Mouse (Mus musculus) heart, embryonic 13.5 days (tissue): Measurements from ENCODE around the gene Rtp1. TPM values are rescaled to one million over a fixed set of nuclear protein-coding genes. Genes with fewer than 3 reads are reported as not detected.

Source experiments
- ATAC-seq: fragments of 200-750 bp; cut with Nextera tagmentation; 2 replicates; pipeline ENCODE4 v1.8.0; 2017; ENCODE audit warnings: moderate TSS enrichment; ENCODE audit not compliant: insufficient number of reproducible peaks, low FRiP score, low TSS enrichment; ENCODE audit errors: extremely low read depth
- H3K27ac ChIP-seq: fragments of 300-500 bp; sonication (generic); replicated peaks from 2 replicates; pipeline ENCODE4 v1.5.1; 2015; ENCODE audit warnings: moderate library complexity, mild to moderate bottlenecking, inconsistent platforms
- H3K27me3 ChIP-seq: fragments of 300-500 bp; sonication (generic); replicated peaks from 2 replicates; pipeline ENCODE4 v1.6.1; 2015; ENCODE audit warnings: mild to moderate bottlenecking, inconsistent platforms
- H3K36me3 ChIP-seq: fragments of 300-500 bp; sonication (generic); 2 replicates; pipeline ENCODE4 v1.6.1; 2015; ENCODE audit warnings: mild to moderate bottlenecking, inconsistent platforms
- H3K4me1 ChIP-seq: fragments of 300-500 bp; sonication (generic); 2 replicates; pipeline ENCODE4 v1.6.1; 2015; ENCODE audit warnings: inconsistent platforms
- H3K4me2 ChIP-seq: fragments of 300-500 bp; sonication (generic); 2 replicates; pipeline ENCODE4 v1.6.1; 2015; ENCODE audit warnings: inconsistent platforms, mild to moderate bottlenecking, moderate library complexity
- H3K4me3 ChIP-seq: fragments of 300-500 bp; sonication (generic); 2 replicates; pipeline ENCODE4 v1.5.1; 2015; ENCODE audit warnings: moderate library complexity, mild to moderate bottlenecking, inconsistent platforms
- H3K9ac ChIP-seq: fragments of 300-500 bp; sonication (generic); 2 replicates; pipeline ENCODE4 v1.6.1; 2015; ENCODE audit warnings: inconsistent platforms, mild to moderate bottlenecking, moderate library complexity
- H3K9me3 ChIP-seq: fragments of 300-500 bp; sonication (generic); 2 replicates; pipeline ENCODE4 v1.6.1; 2016; ENCODE audit warnings: inconsistent platforms
- WGBS: fragments of 180-500 bp; shearing (Covaris S2); methylation state at CpG from one replicate; pipeline ENCODE4 v1.1.7; 2015; ENCODE audit warnings: mixed read lengths; 5-methylcytosine and 5-hydroxymethylcytosine counted together
- polyA plus RNA-seq: library from polyadenylated mRNA; unstranded; fragments of >200 nt; fragmentation: Nextera tagmentation; extraction: Ambion mirVana; gene quantifications from 2 replicates; pipeline ENCODE4 v1.2.1, GENCODE M21; 2015

The Rtp1 gene
- polyA plus RNA-seq, 1 experiment from 2014 or later, result not detected

DNA sequence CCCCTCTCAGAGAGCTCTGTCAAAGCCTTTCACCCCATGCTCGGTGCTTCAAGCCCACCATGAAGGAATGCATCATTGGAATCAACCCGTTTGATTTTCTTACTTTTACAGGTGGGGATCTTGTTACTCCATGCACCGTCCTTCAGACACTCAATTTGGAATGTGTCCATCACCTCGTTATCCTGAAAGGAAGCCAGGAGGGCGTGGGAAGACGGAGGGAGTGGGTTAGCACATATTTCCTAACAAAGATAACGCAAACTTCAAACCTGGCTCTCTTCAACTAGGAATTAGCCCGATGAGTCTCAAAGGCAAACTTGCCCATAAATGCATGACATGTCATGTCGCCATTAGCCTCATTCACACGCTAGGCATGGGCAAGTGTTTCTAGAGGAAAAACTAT lies 54.4 kb downstream of the Rtp1 start:
- Histone ChIP-seq H3K36me3 (no peaks in the 10 kb centered on the region), H3K27ac (no peak overlapping the region), H3K4me3 (no peak overlapping the region), H3K9ac (no peak overlapping the region), H3K4me1 (no peaks in the 10 kb centered on the region), H3K4me2 (no peak overlapping the region), H3K27me3 (peaks cover 24% of the 10 kb centered on the region), H3K9me3 (no peaks in the 10 kb centered on the region)
- whole genome bisulfite sequencing, result 62% methylated on average over 10 of the region's 10 CpGs
- ATAC-seq, result no peak

Other genes with a start within 250 kb of the Rtp1 start
- 15.9 and 18.1 TPM in 2 replicates for gene St6gal1, start 204.4 kb upstream of the Rtp1 start, polyA plus RNA-seq
- gene Rtp4, start 91.2 kb downstream of the Rtp1 start, polyA plus RNA-seq, result 9.3 and 9.5 TPM in 2 replicates
- 10.4 and 13.3 TPM in 2 replicates for gene Masp1, start 91.7 kb downstream of the Rtp1 start, polyA plus RNA-seq